Mouse (Mus musculus): ENCODE measurements at regions not wholly inside any gene's neighbourhood (a gene's known extent, or its start where the extent isn't known, plus 50 kb on each side); places are given as distances from the start of the nearest gene placed in this dataset.

GRCm38 (mm10) chr13:78717686-78718431, 518.3 kb upstream of the Nr2f1 start:
- DNase-seq (ENCODE audit: low spot score in 2 of 2), result no peak

- no peak for DNase-seq (ENCODE audit: low spot score in 2 of 2)
Measured at GRCm38 (mm10) chr13:78717159-78717558, 517.6 kb upstream of the Nr2f1 start.

DNA sequence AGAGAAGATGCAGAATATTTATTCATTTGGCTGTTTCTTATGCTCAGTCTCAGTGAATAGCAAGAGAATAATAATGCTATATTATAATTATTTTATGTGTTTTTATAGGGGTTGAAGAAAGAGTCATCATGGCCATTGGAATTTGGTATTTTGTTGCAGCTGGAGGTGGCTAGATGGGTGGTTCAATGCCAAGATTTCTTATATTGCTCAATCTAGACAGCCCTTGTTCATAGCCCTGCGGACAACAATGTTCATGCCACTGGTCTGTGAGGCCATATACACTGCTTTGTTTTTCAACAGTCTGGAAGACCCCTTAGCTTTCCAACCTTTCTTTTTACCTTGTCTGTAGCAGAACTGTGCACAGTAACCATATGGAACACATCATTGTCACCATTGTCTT, 505.1 kb upstream of the Nr2f1 start:
- no peak for DNase-seq (ENCODE audit: low spot score in 2 of 2)

DNA sequence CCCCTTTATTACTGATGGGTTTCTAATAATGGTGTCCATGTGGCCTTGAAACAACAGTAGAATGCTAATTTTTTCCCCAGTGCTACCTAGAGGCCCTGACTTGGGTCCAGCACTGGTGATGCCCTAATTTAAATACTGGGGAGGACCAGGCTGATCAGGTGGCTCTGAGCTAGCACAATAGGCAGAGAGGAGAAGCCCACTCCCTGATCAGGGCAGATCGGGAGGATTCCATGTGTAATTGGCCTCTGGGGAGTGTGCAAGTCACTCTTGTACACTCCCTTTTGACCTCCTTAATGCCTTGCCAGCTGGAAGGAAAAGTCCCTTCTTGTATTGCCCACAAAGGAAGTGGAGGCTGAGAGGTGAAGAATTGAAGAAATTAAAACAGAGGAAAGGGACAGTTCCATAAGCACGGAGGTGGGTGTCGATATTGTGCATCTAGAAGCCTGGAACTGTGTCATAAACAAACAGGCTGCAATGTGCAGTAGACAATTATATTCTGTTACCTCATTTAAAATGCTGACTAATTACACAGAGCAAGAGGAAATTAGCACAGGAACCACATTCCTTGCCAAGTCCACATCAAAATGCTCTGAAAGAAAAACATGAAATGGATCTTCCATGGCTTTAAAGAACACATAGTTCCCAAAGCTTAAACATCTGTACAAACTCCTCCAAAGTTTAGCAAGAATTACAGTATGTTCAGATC, 498.4 kb upstream of the Nr2f1 start:
- no peak for DNase-seq (ENCODE audit: low spot score in 2 of 2)

DNA sequence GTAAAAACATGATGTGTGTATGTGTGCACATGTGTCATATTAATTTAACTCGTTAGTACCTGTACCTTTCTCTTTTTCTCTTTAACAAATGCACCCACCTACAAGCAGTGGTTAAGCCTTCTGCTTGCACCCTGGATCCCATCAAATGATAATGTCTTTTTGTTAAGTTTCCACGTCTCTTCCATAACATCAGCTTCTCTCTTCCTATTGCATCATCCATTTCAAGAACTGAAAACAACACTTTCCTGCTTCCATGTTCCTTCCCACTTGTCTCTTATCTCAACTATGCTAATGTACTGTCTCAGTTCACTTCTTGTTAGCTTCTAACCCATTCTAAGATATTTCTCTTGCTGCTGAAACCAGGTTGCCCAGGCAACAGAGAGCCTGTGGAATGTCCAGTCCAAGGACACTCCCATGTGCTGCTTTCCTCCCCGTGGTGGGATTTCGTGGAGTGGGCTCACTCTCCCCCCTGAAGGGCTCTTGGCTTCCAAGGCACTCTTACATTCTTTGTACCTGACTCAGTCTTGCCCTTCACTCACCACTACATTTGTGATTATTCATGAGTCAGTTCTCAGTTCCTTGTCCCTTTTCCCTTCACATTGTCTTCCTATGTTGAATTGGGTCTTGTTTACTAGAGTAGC, 479.8 kb upstream of the Nr2f1 start:
- DNase-seq (ENCODE audit: low spot score in 2 of 2), result no peak

DNA sequence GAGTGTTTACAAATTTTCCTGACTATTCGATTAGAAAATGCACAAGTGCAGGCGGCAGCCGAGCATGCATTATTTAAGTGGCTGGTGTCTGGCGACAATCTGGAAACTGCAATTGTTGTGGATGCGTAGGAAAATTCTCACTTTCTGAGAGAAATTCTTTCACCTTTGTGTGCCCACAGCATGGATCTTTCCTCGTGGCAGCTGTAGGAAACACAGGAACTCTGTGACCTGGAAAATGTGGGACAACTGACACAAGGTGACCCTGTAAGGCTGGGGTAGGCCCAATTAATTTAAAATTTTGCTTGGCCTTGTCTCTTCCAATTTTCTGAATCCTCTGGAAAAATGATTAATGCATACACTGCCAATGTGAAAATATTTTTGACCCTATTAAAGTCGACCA, 478.7 kb upstream of the Nr2f1 start:
- no peak for DNase-seq (ENCODE audit: low spot score in 2 of 2)

- no peak for DNase-seq (ENCODE audit: low spot score in 2 of 2)
Measured at GRCm38 (mm10) chr13:78658285-78658684, 458.7 kb upstream of the Nr2f1 start.

DNA sequence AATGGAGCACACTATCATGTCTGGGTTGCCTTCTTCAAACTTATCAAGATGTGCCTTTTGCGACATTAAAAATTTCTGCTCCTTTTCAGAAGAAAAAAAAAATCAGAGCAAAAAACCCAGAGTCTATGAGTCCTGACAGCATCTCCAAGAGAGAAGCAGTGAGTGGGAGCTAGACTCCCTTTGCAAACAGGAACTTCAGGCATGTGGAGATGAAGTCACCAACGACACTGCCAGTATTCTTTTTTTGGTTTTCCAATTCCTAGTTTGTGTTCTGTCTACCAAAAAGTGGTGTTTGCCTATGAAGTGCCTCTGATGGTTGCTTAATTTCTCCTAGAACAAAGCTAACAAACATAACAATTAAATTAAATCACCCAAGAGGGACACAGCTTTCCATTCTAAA, 457.2 kb upstream of the Nr2f1 start:
- no peak for DNase-seq (ENCODE audit: low spot score in 2 of 2)

- DNase-seq (ENCODE audit: low spot score in 2 of 2), result no peak
Measured at GRCm38 (mm10) chr13:78656196-78656595, 456.6 kb upstream of the Nr2f1 start.

DNA sequence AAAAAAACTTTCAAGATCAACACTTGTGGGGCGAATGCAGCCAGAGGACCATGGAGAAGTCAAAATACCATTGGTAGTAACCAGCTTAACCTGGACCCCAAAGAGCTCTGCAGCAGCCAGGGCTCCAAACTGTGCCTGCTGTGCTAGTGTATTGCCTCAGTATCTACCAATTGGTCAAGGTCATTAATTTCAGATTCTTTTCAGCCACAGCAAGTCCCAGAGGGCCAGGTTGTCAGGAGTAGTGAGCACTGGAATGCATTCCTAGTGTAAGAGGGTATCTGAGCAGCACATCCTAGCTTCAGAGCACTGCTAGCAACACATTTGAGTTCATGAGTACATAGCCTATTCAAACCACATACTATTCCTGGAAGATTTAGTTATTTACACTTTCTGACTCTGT, 451.3 kb upstream of the Nr2f1 start:
- no peak for DNase-seq (ENCODE audit: low spot score in 2 of 2)

DNA sequence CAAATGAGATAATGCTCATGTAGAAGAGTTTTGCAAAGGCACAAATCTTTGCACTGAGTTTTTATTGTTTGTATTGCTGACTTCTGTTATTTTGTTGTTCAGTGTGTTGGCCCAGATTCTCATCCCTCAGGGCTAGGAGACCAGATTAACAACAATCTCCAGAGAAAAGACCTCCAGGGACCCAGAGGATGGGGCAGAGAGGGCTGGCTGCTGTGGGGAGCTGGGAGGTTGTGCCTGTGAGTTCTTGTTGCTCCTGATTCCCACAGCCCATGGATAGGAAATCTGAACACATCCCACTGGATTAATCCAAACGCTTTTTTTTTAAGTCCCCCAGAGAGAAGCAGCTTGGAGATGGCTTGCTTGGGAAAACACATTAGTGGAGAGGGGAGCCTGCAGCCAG, 445.0 kb upstream of the Nr2f1 start:
- no peak for DNase-seq (ENCODE audit: low spot score in 2 of 2)

GRCm38 (mm10) chr13:78643023-78643422, 443.5 kb upstream of the Nr2f1 start:
- DNase-seq (ENCODE audit: low spot score in 2 of 2), result no peak

DNA sequence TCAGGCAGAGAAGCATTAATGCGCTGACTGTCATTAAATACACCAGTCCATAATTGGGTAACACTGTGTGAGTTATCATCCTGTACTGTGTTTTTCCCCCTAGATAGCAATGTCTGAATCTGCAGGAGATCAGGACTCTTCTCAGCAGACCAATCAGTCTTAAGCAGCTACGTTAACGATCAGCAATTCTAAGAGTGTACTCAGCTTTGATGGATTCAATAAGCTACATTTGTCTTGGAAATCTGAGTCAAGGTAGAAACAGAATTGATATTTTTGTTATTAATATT, 442.8 kb upstream of the Nr2f1 start:
- no peak for DNase-seq (ENCODE audit: low spot score in 2 of 2)

- DNase-seq (ENCODE audit: low spot score in 2 of 2), result no peak
Measured at GRCm38 (mm10) chr13:78641687-78642442, 442.3 kb upstream of the Nr2f1 start.

DNA sequence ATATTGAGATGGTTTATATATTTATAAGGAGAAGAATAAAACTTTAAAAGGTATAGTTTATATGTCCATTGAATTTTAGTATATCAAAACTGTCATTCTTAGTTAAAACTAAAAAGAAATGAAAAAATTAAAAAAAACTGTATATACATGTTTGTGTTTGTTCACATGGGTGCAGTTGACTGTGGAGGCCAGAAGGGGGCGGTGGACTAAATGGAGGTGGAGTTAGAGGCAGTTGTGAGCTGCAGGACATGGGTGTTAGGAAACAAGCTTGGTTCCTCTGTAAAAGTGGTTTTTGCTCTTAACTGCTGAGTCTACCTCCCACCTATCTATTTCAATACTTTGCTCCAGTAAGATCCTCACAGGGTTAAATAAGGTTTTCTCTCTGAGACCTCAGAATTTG, 440.8 kb upstream of the Nr2f1 start:
- no peak for DNase-seq (ENCODE audit: low spot score in 2 of 2)

DNA sequence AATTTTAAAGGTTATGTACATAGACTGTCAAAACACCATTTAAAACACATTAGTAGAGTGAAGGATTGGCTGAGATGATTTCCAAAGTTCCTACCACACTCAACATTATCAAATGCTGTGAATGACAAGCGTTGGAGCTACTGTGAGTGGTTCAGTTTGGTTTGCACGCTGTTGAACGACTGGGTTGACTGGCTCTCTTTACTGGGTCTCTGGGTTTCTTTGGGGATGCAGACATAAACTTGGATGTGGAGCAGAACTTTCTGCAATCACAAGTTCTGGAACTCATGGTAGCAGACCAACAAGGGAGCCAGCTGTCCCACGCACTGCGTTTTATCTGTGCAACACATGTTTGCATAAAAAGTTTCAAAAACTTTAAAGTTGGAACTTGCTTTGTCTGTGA, 438.9 kb upstream of the Nr2f1 start:
- no peak for DNase-seq (ENCODE audit: low spot score in 2 of 2)

DNA sequence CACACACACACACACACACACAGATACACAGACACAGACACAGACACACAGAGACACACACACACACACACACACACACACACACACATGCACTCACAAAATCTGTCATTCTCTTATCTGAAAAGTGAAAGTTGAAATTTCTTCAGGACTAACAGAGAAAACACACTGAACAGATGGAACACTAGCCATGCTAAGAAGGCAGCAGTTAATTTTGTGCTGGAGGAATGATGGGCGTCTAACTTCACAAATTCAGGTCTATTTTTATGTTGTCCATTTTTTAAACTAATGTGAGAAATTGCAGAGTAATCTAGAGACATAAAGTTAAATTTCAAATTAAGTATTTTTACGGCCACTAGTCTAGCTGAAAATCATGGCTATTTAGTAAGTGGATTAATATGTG, 432.1 kb upstream of the Nr2f1 start:
- DNase-seq (ENCODE audit: low spot score in 2 of 2), result no peak

DNA sequence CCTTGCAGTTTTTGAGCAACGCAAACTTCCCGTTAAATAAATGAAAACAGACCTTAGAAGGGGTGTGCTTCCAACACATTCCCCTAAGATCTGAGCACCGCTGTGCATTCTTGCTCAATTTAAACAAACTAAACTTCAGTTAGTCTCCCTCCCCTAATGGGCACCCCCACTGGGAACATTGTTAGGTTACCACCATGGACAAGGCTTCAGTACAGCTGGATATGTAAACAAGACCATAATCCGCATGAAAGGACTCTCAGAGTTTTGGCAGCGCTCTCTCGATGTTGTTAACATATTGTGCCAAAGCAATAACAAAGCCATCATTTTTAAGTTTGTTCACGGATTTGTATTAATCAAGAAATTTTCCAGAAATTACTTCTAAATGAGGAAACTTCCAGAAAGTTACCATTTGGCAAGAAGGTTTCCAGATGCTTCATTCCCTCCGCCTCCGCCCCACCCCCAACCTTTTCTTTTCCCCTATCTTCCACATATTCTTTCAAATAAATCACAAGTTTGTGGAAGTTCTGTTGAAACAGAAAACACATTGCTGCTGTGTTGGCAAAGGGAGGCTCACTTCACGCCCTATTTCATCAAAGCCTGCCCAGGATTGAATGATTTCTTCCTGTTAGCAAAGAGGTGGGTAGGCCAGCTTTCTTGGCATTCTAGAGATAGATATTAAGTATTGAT, 429.6 kb upstream of the Nr2f1 start:
- DNase-seq (ENCODE audit: low spot score in 2 of 2), result no peak

GRCm38 (mm10) chr13:78623652-78624051, 424.1 kb upstream of the Nr2f1 start:
- DNase-seq (ENCODE audit: low spot score in 2 of 2), result no peak

GRCm38 (mm10) chr13:78602861-78603211, 403.3 kb upstream of the Nr2f1 start:
- DNase-seq (ENCODE audit: low spot score in 2 of 2), result no peak

GRCm38 (mm10) chr13:78602211-78602860, 402.8 kb upstream of the Nr2f1 start:
- DNase-seq (ENCODE audit: low spot score in 2 of 2), result no peak

Data from gastrocnemius, adult 8-10 months (tissue).